Mouse (Mus musculus): ENCODE measurements around the gene Rassf1. TPM values are rescaled to one million over a fixed set of nuclear protein-coding genes. Genes with fewer than 3 reads are reported as not detected.

Gene Rassf1
- polyA plus RNA-seq, 1 experiment from 2014 or later, result 42.4 TPM

GRCm38 (mm10) chr9:107580501-107581317 is 29.4 kb downstream of the Rassf1 start, which contains the start of gene Hyal3:
Hyal3 (plus strand) TSS chr9:107580818.
- WGBS, result under 1% methylated on average over 32 of the region's 32 CpGs
- H3K4me3 ChIP-seq (ENCODE audit: low read depth, low read length), result peak within 1 kb of the TSS; percentile 57
- H3K9ac ChIP-seq (replicated peaks; ENCODE audit: low read length), result peak within 1 kb of the TSS; percentile 75
- no peaks in the 10 kb centered on the region for H3K36me3 ChIP-seq (replicated peaks; ENCODE audit: control insufficient read depth, insufficient read depth, low read depth, low read length)
- H3K27me3 ChIP-seq (ENCODE audit: control insufficient read depth, insufficient read depth, low read length), result no peaks in the 10 kb centered on the region
- ATAC-seq (replicated peaks; ENCODE audit: insufficient number of reproducible peaks, low FRiP score, low TSS enrichment, low read depth) (peak; percentile 60), DNase-seq (ENCODE audit: low spot score) (peak; percentile 91)
- no peaks in the 10 kb centered on the region for H3K9me3 ChIP-seq (replicated peaks; ENCODE audit: control insufficient read depth, low read length)
- peak within 1 kb of the TSS; percentile 88 for H3K4me2 ChIP-seq (ENCODE audit: low read depth, low read length)
- peak within 1 kb of the TSS; percentile 81 for H3K27ac ChIP-seq (replicated peaks; ENCODE audit: low read depth, low read length)
- no peaks in the 10 kb centered on the region; the same call in 1 of the 2 replicates for H3K4me1 ChIP-seq (ENCODE audit: control insufficient read depth, insufficient read depth, low read length)

DNA sequence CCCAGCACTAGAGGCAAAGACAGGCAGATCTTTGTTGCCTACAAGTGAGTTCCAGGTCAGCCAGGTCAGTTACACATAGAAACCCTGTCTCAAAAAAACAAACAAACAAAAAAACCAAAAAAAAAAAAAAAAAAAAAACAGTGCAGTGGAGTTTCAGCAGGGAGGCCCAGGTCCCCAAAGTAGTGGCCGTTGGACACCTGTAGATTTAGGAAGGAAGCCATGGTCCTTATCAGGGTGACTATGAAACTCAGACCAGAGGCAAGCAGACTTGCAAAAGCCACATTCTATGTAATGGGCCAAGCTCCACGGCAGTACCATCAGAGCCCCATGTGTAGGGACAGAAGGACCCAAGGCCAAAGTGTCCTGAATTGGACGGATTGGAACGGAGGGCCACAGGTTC is 30.2 kb downstream of the Rassf1 start:
- 69% methylated on average over 4 of the region's 4 CpGs for WGBS
- peak overlapping the region; percentile 57 for H3K4me3 ChIP-seq (ENCODE audit: low read depth, low read length)
- no peaks in the 10 kb centered on the region for H3K27me3 ChIP-seq (ENCODE audit: control insufficient read depth, insufficient read depth, low read length)
- H3K4me2 ChIP-seq (ENCODE audit: low read depth, low read length), result peak overlapping the region; percentile 88
- no peaks in the 10 kb centered on the region for H3K9me3 ChIP-seq (replicated peaks; ENCODE audit: control insufficient read depth, low read length)
- H3K36me3 ChIP-seq (replicated peaks; ENCODE audit: control insufficient read depth, insufficient read depth, low read depth, low read length), result no peaks in the 10 kb centered on the region
- 0 out of 2 replicates have a peak overlapping the region, but pooled peaks have one; percentile 81 for H3K27ac ChIP-seq (replicated peaks; ENCODE audit: low read depth, low read length)
- no peaks in the 10 kb centered on the region; the same call in 1 of the 2 replicates for H3K4me1 ChIP-seq (ENCODE audit: control insufficient read depth, insufficient read depth, low read length)
- peak overlapping the region; percentile 75; the same call in 1 of the 2 replicates for H3K9ac ChIP-seq (replicated peaks; ENCODE audit: low read length)
- ATAC-seq (replicated peaks; ENCODE audit: insufficient number of reproducible peaks, low FRiP score, low TSS enrichment, low read depth) (no peak), DNase-seq (ENCODE audit: low spot score) (no peak)

GRCm38 (mm10) chr9:107582509-107583062 is 31.2 kb downstream of the Rassf1 start:
- 90% methylated on average over 7 of the region's 7 CpGs for WGBS
- H3K4me2 ChIP-seq (ENCODE audit: low read depth, low read length), result no peak overlapping the region
- no peaks in the 10 kb centered on the region; the same call in 1 of the 2 replicates for H3K4me1 ChIP-seq (ENCODE audit: control insufficient read depth, insufficient read depth, low read length)
- ATAC-seq (replicated peaks; ENCODE audit: insufficient number of reproducible peaks, low FRiP score, low TSS enrichment, low read depth) (no peak), DNase-seq (ENCODE audit: low spot score) (no peak)
- no peak overlapping the region for H3K27ac ChIP-seq (replicated peaks; ENCODE audit: low read depth, low read length)
- no peaks in the 10 kb centered on the region for H3K36me3 ChIP-seq (replicated peaks; ENCODE audit: control insufficient read depth, insufficient read depth, low read depth, low read length)
- H3K4me3 ChIP-seq (ENCODE audit: low read depth, low read length), result no peak overlapping the region
- no peaks in the 10 kb centered on the region for H3K9me3 ChIP-seq (replicated peaks; ENCODE audit: control insufficient read depth, low read length)
- no peaks in the 10 kb centered on the region for H3K27me3 ChIP-seq (ENCODE audit: control insufficient read depth, insufficient read depth, low read length)
- H3K9ac ChIP-seq (replicated peaks; ENCODE audit: low read length), result no peak overlapping the region; the same call in 1 of the 2 replicates

DNA sequence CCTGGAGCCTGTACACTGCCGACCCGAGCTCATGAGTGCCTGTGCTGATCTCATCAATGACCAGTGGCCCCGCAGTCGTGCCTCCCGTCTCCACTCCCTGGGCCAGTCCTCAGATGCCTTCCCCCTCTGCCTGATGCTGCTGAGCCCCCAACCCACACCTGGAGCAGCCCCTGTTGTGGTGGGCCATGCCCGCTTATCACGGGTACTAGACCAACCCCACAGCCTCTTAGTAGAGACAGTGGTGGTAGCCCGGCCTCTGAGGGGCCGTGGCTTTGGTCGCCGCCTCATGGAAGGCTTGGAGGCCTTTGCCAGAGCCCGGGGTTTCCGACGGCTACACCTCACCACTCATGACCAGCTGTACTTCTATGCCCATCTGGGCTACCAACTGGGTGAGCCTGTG is 31.8 kb downstream of the Rassf1 start:
- Histone ChIP-seq H3K4me1 (ENCODE audit: control insufficient read depth, insufficient read depth, low read length) (peaks cover under 1% of the 10 kb centered on the region), H3K4me3 (ENCODE audit: low read depth, low read length) (no peak overlapping the region)
- ATAC-seq (replicated peaks; ENCODE audit: insufficient number of reproducible peaks, low FRiP score, low TSS enrichment, low read depth), result no peak

DNA sequence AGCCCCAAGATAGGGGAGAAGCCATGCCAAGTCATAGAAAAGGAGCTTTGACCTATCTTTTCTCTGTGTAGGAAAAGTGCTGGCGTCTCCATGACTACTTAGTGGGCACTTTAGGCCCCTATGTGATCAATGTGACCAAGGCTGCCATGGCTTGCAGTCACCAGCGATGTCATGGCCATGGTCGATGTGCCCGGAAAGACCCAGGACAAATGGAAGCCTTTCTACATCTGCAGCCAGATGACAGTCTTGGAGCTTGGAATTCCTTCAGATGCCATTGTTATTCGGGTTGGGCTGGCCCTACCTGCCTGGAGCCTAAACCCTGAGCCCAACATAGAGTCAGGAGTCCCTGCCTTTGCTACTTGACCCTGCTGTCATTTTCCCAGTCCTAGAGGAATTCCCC is 35.1 kb downstream of the Rassf1 start:
- Histone ChIP-seq H3K4me3 (ENCODE audit: low read depth, low read length) (no peak overlapping the region), H3K9ac (replicated peaks; ENCODE audit: low read length) (no peak overlapping the region), H3K9me3 (replicated peaks; ENCODE audit: control insufficient read depth, low read length) (no peaks in the 10 kb centered on the region), H3K27me3 (ENCODE audit: control insufficient read depth, insufficient read depth, low read length) (no peaks in the 10 kb centered on the region), H3K36me3 (replicated peaks; ENCODE audit: control insufficient read depth, insufficient read depth, low read depth, low read length) (peaks cover 5% of the 10 kb centered on the region), H3K4me1 (ENCODE audit: control insufficient read depth, insufficient read depth, low read length) (peaks cover 3% of the 10 kb centered on the region), H3K27ac (replicated peaks; ENCODE audit: low read depth, low read length) (no peak overlapping the region), H3K4me2 (ENCODE audit: low read depth, low read length) (no peak overlapping the region)
- WGBS, result 91% methylated on average over 5 of the region's 5 CpGs
- DNase-seq (ENCODE audit: low spot score), result no peak
- no peak for ATAC-seq (replicated peaks; ENCODE audit: insufficient number of reproducible peaks, low FRiP score, low TSS enrichment, low read depth)

More for the DNA sequence above, 31.8 kb downstream of the Rassf1 start:
- Histone ChIP-seq H3K9ac (replicated peaks; ENCODE audit: low read length) (no peak overlapping the region), H3K4me2 (ENCODE audit: low read depth, low read length) (no peak overlapping the region), H3K9me3 (replicated peaks; ENCODE audit: control insufficient read depth, low read length) (no peaks in the 10 kb centered on the region), H3K27ac (replicated peaks; ENCODE audit: low read depth, low read length) (no peak overlapping the region), H3K36me3 (replicated peaks; ENCODE audit: control insufficient read depth, insufficient read depth, low read depth, low read length) (no peaks in the 10 kb centered on the region), H3K27me3 (ENCODE audit: control insufficient read depth, insufficient read depth, low read length) (no peaks in the 10 kb centered on the region)
- WGBS, result 90% methylated on average over 14 of the region's 14 CpGs
- no peak for DNase-seq (ENCODE audit: low spot score)

DNA sequence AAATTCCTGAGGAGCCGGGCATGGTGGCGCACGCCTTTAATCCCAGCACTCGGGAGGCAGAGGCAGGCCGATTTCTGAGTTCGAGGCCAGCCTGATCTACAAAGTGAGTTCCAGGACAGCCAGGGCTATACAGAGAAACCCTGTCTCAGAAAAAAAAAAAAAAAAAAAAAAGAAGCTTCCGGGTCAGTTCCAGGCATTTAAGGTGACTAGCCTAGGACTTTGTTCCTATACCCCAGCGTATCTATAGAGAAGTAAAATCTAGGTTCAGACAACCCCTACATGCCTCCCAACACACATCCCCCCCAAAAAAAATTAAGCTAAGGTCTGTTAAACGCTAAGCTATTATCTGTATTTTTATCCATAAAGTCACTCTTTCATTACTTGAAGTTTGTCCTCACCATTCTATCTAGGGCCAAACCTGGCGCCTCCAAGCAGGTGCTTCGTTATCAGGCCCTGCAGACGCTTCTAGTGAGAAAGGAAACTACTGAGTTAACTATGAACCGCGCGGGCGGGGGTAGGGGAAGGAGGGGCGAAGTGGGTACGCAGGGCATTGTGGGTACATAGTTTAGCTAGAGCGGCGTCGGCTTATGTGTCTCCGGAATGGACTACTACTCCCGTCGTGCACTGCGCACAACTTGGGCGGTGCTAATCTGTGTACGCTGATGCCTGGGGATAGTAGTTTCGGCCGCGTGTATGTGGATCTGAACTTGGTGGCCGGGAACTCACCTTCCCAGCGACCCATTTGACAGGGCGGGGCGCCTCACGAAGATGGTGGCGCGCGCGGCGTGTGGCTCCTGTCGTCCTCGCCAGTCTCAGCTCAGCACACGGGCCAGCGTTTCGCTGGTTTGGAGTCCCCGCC is 35.8 kb downstream of the Rassf1 start, which contains the start of gene Ifrd2:
TSS of gene Ifrd2 (plus strand) at position 669 of the 859 bp plus-strand sequence.
- Histone ChIP-seq H3K27me3 (ENCODE audit: control insufficient read depth, insufficient read depth, low read length) (no peaks in the 10 kb centered on the region), H3K4me2 (ENCODE audit: low read depth, low read length) (peak within 1 kb of the TSS; percentile 56), H3K9me3 (replicated peaks; ENCODE audit: control insufficient read depth, low read length) (no peaks in the 10 kb centered on the region), H3K27ac (replicated peaks; ENCODE audit: low read depth, low read length) (no peak within 1 kb of the TSS), H3K36me3 (replicated peaks; ENCODE audit: control insufficient read depth, insufficient read depth, low read depth, low read length) (peaks cover 5% of the 10 kb centered on the region), H3K9ac (replicated peaks; ENCODE audit: low read length) (peak within 1 kb of the TSS; percentile 22), H3K4me1 (ENCODE audit: control insufficient read depth, insufficient read depth, low read length) (peaks cover 3% of the 10 kb centered on the region), H3K4me3 (ENCODE audit: low read depth, low read length) (peak within 1 kb of the TSS; percentile 45)
- DNase-seq (ENCODE audit: low spot score) (peak; percentile 100), ATAC-seq (replicated peaks; ENCODE audit: insufficient number of reproducible peaks, low FRiP score, low TSS enrichment, low read depth) (peak; percentile 95)
- WGBS, result 14% methylated on average over 46 of the region's 46 CpGs

- Histone ChIP-seq H3K27me3 (ENCODE audit: control insufficient read depth, insufficient read depth, low read length) (no peaks in the 10 kb centered on the region), H3K36me3 (replicated peaks; ENCODE audit: control insufficient read depth, insufficient read depth, low read depth, low read length) (peaks cover 8% of the 10 kb centered on the region), H3K4me2 (ENCODE audit: low read depth, low read length) (peak overlapping the region; percentile 56), H3K27ac (replicated peaks; ENCODE audit: low read depth, low read length) (no peak overlapping the region), H3K9ac (replicated peaks; ENCODE audit: low read length) (peak overlapping the region; percentile 22), H3K4me1 (ENCODE audit: control insufficient read depth, insufficient read depth, low read length) (peaks cover 3% of the 10 kb centered on the region), H3K4me3 (ENCODE audit: low read depth, low read length) (peak overlapping the region; percentile 45), H3K9me3 (replicated peaks; ENCODE audit: control insufficient read depth, low read length) (no peaks in the 10 kb centered on the region)
- ATAC-seq (replicated peaks; ENCODE audit: insufficient number of reproducible peaks, low FRiP score, low TSS enrichment, low read depth), result no peak
- peak; percentile 64 for DNase-seq (ENCODE audit: low spot score)
- WGBS, result 5% methylated on average over 33 of the region's 33 CpGs
These were observed 36.7 kb downstream of the Rassf1 start for GRCm38 (mm10) chr9:107587833-107588639.

Measured in embryonic facial prominence, embryonic 11.5 days (tissue).